Mouse (Mus musculus) cerebellum, adult 2 months (tissue): ENCODE measurements around the gene Sec22b.

ENCODE experiments used
- CTCF ChIP-seq: fragments of 200-500 bp; IDR thresholded peaks from 2 replicates; pipeline ENCODE4 v1.5.1; 2011; ENCODE audit warnings: low read depth, mild to moderate bottlenecking, control low read depth, low read length, moderate library complexity, borderline replicate concordance; ENCODE audit not compliant: insufficient read depth
- POLR2A ChIP-seq: fragments of 200-500 bp; IDR thresholded peaks from 2 replicates; pipeline ENCODE4 v1.6.1; 2011; ENCODE audit warnings: low read length, control low read depth, borderline replicate concordance; ENCODE audit not compliant: insufficient read depth

DNA sequence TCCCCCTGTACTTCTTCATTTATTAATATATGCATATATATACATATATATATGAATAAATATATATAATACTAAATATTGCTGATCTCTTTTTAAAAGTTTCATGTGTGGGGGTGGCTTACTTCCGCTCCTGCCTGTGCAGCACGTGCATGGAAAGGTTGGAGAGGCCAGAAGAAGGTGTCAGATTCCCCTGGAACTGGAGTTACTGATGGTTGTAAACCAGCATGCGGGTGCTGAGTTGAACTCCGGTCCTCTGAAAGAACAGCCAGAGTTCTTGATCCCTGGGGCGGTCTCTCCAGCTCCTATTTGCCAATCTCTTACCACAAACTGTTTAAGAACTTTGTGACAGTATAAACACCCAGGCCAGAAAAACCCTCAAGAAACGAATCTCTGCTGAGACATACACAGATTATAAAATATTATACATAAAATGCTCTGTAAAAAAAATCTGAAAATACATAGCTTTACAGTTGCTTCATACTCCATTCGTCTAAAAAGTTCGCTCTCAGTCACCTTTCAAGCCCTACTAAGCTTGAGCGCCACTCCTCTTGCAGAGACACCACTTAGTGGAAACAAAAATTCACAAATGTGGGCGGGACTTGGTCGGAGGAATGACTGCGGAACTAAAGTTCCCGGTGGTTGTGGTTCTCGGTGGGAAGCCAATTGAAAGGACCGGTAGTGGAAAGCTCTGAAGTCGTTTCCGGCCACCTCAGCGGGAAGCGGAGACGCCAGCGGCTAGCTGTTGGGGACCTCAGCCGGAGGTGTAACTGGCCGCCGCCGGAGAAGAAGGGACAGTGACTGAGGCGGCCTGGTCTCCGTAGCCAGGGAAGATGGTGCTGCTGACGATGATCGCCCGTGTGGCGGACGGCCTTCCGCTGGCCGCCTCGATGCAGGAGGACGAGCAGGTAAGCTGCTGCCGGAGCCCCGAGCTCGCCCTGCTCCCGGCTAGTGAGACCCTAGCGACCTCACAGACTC is at the start of gene Sec22b:
- TF ChIP-seq CTCF (no peak), POLR2A (peak; percentile 90)
